Mouse (Mus musculus) lung, postnatal 0 days (tissue): ENCODE results near the gene Zfp704.

Source experiments
- CTCF ChIP-seq: IDR thresholded peaks from 2 replicates; pipeline ENCODE4 v1.5.1; 2016; ENCODE audit warnings: antibody characterized with exemption, mild to moderate bottlenecking
- EP300 ChIP-seq: IDR thresholded peaks from 2 replicates; pipeline ENCODE4 v1.6.1; 2016; ENCODE audit warnings: antibody characterized with exemption, mild to moderate bottlenecking, control low read depth

DNA sequence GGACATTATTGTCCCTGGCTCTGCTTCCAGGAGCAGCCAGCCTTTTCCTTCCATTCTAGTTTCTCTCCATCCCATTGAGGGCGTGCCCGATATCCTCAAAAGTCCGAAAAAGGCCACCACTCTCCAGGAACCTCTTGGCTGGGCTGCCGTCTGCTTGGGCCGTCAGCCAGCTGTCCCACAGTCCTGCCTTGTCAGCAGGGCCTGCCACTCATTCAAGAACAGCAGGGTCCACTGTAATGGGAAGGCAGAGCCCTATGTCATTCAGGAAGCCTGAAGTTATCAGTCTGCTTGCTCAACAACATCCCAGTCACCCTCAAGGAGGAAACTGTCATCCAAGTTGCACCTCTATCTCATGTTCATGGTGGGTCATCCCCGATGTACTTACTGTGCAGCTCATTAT, 128.5 kb downstream of the Zfp704 start:
- TF ChIP-seq EP300 (no peak), CTCF (no peak)
